Mouse (Mus musculus): ENCODE results near the gene Rnd1. TPM values are rescaled to one million over a fixed set of nuclear protein-coding genes. Genes with fewer than 3 reads are reported as not detected.
A peak's percentile ranks its signal among the peaks of the same experiment; 100 is the strongest.

Gene Rnd1
- total RNA-seq, 2 experiments from 2014 or later = 53.9 to 64.1 TPM

DNA sequence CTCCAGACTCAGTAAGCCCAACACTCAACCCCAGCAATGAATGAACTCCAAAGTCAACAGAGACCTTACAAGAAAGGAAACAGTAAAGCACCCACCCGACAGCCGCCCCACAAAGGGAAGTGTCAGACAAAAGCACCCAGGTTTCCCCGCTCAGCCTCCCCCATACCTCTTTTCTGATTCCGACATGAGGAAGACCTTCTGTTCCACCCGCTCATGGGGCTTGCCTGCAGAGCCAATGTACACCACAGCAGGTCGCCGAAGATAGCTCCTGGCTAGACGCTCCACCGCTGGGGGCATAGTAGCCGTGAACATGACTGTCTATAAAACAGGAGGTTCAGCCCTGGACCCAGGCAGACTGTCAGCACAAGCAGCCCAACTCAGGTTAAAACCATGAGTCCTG is 30.0 kb downstream of the Rnd1 start:
- DNase-seq (ENCODE audit: low spot score in 2 of 2) = no peak
- intact Hi-C loops (cut with DNase I) = no loop called here

- intact Hi-C loops (cut with DNase I) = no loop called here
- no peak for DNase-seq (ENCODE audit: low spot score in 2 of 2)
Observed at GRCm38 (mm10) chr15:98646737-98647136, 30.5 kb downstream of the Rnd1 start.

- DNase-seq (ENCODE audit: low spot score in 2 of 2) = no peak
- intact Hi-C loops (cut with DNase I) = no loop called here
Observed at GRCm38 (mm10) chr15:98645057-98646026, 31.9 kb downstream of the Rnd1 start.

- DNase-seq (ENCODE audit: low spot score in 2 of 2) = no peak
- intact Hi-C loops (cut with DNase I) = no loop called here
Observed at GRCm38 (mm10) chr15:98644406-98644805, 32.9 kb downstream of the Rnd1 start.

DNA sequence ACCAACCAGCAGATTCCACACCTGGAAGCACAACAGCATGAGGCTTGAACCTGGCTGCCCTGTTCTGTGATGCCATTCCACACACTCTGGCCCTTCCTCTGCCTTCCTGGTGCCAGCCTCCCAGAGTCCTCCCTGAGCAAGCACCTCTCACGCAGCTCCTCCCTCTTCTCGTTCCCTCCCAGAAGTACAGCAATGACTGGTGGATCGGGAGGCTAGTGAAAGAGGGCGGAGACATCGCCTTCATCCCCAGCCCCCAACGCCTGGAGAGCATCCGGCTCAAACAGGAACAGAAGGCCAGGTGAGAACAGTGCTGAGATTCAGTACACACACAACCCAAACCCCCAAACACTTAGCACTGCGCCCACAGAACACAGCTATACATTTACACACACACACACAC is 37.1 kb downstream of the Rnd1 start:
- intact Hi-C loops (cut with DNase I) = no loop called here
- no peak for DNase-seq (ENCODE audit: low spot score in 2 of 2)

GRCm38 (mm10) chr15:98637155-98637554 is 40.1 kb downstream of the Rnd1 start:
- DNase-seq (ENCODE audit: low spot score in 2 of 2) = no peak
- intact Hi-C loops (cut with DNase I) = no loop called here

- intact Hi-C loops (cut with DNase I) = no loop called here
- peak; percentile 76 to 79 for DNase-seq (ENCODE audit: low spot score in 2 of 2)
Observed at GRCm38 (mm10) chr15:98636517-98636916, 40.7 kb downstream of the Rnd1 start.

- intact Hi-C loops (cut with DNase I) = no loop called here
- DNase-seq (ENCODE audit: low spot score in 2 of 2) = no peak
Observed at GRCm38 (mm10) chr15:98635291-98635841, 41.9 kb downstream of the Rnd1 start.

DNA sequence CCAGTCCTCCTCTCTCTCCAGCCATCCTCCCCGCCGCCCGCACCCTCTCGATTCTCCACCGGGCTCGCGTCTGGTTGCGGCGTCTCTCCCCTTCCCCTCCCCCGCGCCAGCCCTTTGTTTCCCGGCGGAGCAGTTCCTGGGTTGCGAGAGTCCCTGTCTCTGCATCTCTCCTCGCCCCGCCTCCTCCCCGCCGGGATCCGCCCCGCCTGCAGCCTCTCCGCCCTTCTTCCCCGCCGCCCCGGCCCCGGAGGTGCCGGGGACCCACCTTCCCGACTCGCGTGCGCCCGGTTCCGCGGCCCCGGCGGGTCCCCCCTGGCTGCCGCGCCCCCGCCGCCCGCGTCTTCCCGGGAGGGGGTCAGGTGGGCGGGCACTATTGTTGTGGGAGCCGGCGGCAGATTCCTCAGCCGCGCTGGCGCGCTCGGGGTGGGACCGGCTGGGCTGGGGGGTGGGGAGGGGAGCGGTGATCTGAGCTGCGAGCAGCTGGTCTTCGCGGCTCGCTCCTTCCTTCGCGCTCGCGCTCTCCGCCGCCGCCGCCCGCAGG is 42.6 kb downstream of the Rnd1 start:
- peak; percentile 80 to 84 for DNase-seq (ENCODE audit: low spot score in 2 of 2)
- intact Hi-C loops (cut with DNase I) = loop anchor here (1.0 kb wide), 1 partner anchor 28 kb away; the partner anchor contains the start of gene Ddx23

GRCm38 (mm10) chr15:98633822-98634470 is 43.3 kb downstream of the Rnd1 start:
- intact Hi-C loops (cut with DNase I) = loop anchor here (1.0 kb wide), 1 partner anchor 28 kb away; the partner anchor contains the start of gene Ddx23
- DNase-seq (ENCODE audit: low spot score in 2 of 2) = peak in 1 of 2 experiments; percentile 37

DNA sequence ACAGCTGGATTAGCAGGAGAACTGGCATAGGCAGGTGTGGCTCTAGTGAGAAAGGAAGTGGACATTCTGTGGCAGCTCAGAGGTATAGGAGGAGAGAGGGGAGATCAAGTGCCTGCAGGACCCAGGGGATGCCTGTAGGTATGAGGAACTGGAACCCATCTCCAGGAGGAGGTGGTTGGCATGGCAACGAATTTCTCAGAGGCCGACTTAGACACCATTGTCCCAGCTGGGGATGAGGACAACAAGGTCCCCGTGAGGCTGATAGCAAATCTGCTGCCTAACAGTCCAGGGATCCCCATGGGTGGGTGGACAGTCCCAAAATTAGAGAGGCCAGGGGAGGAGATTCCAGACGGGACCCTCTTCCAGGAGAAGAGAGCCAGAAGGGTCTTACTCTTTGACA is 44.3 kb downstream of the Rnd1 start:
- no peak for DNase-seq (ENCODE audit: low spot score in 2 of 2)
- intact Hi-C loops (cut with DNase I) = no loop called here

DNA sequence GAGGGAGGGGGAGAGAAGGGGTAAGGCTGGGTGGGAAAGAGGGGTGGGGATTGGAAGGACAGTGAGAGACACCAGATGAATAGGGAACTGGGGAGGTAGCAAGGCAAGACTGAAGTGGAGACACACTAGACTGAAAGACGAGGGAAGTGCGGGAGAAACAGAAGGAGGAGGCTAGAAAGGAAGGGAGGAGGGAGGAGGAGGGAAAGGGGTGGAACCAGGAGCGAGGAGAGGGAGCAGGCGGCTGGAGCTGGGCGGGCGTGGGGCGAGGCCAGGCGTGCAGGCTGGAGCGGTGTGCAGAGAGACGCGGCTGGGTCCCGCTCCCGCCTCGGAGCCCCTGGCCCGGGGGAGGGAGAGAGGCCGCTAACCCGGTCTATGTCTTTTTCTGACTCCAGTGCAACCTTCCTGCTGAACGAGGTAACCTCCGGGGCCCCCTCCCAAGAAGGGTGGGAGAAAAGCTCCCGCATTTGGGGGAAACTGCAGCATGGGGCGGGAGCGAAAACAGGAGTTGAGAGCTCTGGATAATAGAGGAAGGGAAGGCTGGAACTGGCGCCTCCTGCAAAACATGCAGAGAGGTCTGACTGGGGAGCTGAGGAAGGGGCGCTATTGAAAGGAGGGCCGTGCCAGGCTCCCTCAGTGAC is 45.0 kb downstream of the Rnd1 start:
- peak; percentile 74 to 75 for DNase-seq (ENCODE audit: low spot score in 2 of 2)
- intact Hi-C loops (cut with DNase I) = no loop called here

DNA sequence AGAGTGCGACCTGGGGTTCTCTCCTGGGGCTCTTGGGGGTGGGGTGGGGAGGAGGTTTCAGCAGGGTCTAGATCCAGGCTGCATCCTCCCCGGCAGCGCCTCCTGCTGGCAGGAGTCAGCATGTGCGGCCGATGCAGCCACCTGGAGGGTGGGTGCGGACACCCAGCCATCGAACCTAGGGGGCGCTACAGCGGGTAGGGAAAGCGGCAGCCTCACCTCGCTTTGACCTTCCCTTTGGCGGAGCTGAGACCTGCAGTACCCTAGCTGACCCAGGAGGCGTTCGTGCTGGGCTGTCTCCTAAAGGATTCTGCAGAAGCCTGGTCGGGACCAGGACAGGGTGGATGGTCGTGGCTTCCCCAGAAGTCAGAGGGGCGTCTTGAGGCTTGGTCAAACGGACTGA is 45.8 kb downstream of the Rnd1 start:
- peak; percentile 59 to 79 for DNase-seq (ENCODE audit: low spot score in 2 of 2)
- intact Hi-C loops (cut with DNase I) = no loop called here

DNA sequence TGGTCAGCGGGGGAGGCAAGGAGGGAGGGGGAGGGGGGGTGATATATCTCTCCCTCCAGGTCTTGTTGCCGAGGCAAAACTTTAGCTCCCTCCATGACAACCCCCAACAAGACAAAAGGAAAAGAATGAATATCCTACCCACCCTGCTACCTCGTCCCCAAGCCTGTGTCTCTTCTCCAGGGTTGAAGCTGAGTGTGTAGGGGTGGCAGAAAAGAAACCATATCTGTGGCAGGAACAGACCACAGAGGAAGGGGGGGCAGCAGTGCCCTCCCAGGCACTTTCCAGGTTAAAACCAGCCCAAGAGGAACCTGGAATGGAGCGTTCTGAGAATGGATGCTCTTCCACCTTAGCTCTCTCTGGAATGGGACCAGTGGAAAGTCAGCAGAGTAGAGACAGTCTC is 46.7 kb downstream of the Rnd1 start, which contains the start of gene Cacnb3:
TSS of gene Cacnb3 (plus strand) at position 301 of the 400 bp plus-strand sequence.
- intact Hi-C loops (cut with DNase I) = no loop called here

GRCm38 (mm10) chr15:98629464-98629863 is 47.8 kb downstream of the Rnd1 start:
- intact Hi-C loops (cut with DNase I) = no loop called here
- DNase-seq (ENCODE audit: low spot score in 2 of 2) = no peak

More for the DNA sequence above, 46.7 kb downstream of the Rnd1 start, which contains the start of gene Cacnb3:
- DNase-seq (ENCODE audit: low spot score in 2 of 2) = no peak

- no peak for DNase-seq (ENCODE audit: low spot score in 2 of 2)
- intact Hi-C loops (cut with DNase I) = no loop called here
Observed at GRCm38 (mm10) chr15:98628589-98629254, 48.5 kb downstream of the Rnd1 start.

- intact Hi-C loops (cut with DNase I) = no loop called here
- DNase-seq (ENCODE audit: low spot score in 2 of 2) = no peak
Observed at GRCm38 (mm10) chr15:98626487-98627212, 50.6 kb downstream of the Rnd1 start.

DNA sequence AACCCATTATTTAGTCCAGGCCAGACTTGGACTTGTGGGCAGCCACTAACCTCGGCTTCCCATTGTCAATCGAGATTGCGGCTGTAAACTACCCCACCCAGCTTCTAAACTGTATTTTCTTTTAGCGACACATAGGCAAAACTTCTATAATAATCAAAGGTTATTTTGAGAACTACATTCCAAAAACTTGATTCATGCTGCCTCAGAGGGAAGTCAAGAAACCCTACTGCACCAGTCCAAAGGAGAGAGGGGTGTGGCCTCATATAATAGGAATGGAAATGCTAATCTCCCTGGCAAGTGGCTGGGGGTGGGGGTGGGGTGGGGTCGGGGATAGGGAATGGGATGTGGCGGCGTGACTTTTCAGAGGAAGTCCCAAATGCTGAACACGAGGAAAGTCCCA is 51.2 kb downstream of the Rnd1 start:
- intact Hi-C loops (cut with DNase I) = no loop called here
- DNase-seq (ENCODE audit: low spot score in 2 of 2) = no peak
